In the genomic region with DNA sequence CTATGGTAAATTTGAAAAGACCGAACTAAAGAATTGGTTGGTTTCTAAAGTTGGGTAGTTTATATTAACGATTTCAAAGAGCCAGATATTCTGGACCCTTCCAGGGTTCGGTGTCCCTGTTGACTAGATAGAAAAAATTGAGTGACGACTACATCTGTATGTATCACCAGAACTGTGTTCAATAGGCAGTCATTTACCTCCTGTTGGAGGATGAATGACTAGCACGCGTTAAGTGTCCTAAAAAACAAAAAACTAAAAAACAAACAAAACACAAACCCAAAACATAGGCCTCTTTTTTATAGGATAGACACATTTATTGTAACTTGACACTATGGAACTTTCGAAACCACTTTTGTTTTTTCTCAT, we compare ENCODE assay signal across 8 mouse cellular contexts. TPM values are rescaled to one million over a fixed set of nuclear protein-coding genes. Genes with fewer than 3 reads are reported as not detected.
DNase-seq lines count a peak whose midpoint lies in the region; ATAC-seq lines count a peak whose summit lies in the region.

No protein-coding gene starts in this region.

- no peaks in the 10 kb centered on the region for H3K9me3 ChIP-seq in forebrain, embryonic 12.5 days
- no peaks in the 10 kb centered on the region for H3K9me3 ChIP-seq in liver, embryonic 13.5 days (replicated peaks)

- peak overlapping the region; percentile 87 for H3K9ac ChIP-seq in forebrain, embryonic 12.5 days
- H3K9ac ChIP-seq in liver, embryonic 13.5 days, result peak overlapping the region; percentile 73

- peak; percentile 27; the same call in 1 of the 2 replicates for ATAC-seq in frontal cortex, adult (ENCODE audit: low TSS enrichment)
- 0 out of 2 replicates have a peak, but pooled peaks have one; percentile 20 for ATAC-seq in forebrain, embryonic 12.5 days (ENCODE audit: low FRiP score)
- no peak for ATAC-seq in liver, embryonic 13.5 days (ENCODE audit: low read depth)

- H3K27me3 ChIP-seq in forebrain, embryonic 12.5 days, result peaks cover 3% of the 10 kb centered on the region; the same call in 1 of the 2 replicates
- no peaks in the 10 kb centered on the region for H3K27me3 ChIP-seq in liver, embryonic 13.5 days

- DNase-seq in frontal cortex, postnatal 36 days (ENCODE audit: low spot score in 2 of 2), result no peak
- peak; percentile 50 for DNase-seq in 416B (ENCODE audit: low read depth)
- no peak for DNase-seq in liver, embryonic 13.5 days
- no peak for DNase-seq in left cerebral cortex, adult 11 months (ENCODE audit: low spot score)
- DNase-seq in thymus, postnatal 14 days, result no peak
- DNase-seq in embryo, embryonic 10.5 days (ENCODE audit: low spot score), result no peak

- H3K4me1 ChIP-seq in forebrain, embryonic 12.5 days, result peaks cover 11% of the 10 kb centered on the region
- peaks cover 12% of the 10 kb centered on the region for H3K4me1 ChIP-seq in liver, embryonic 13.5 days (replicated peaks)

- H3K4me3 ChIP-seq in forebrain, embryonic 12.5 days (replicated peaks), result peak overlapping the region; percentile 75
- H3K4me3 ChIP-seq in liver, embryonic 13.5 days (replicated peaks), result peak overlapping the region; percentile 75

- H3K4me2 ChIP-seq in forebrain, embryonic 12.5 days, result peak overlapping the region; percentile 91
- peak overlapping the region; percentile 86 for H3K4me2 ChIP-seq in liver, embryonic 13.5 days

- H3K36me3 ChIP-seq in forebrain, embryonic 12.5 days (replicated peaks), result 0 out of 2 replicates have a peak, but pooled peaks cover 6% of the 10 kb centered on the region
- H3K36me3 ChIP-seq in liver, embryonic 13.5 days, result peaks cover 16% of the 10 kb centered on the region; the same call in 1 of the 2 replicates

- 25% methylated on average over 7 of the region's 7 CpGs for WGBS in forebrain, embryonic 12.5 days
- WGBS in liver, embryonic 13.5 days (ENCODE audit: insufficient replicate concordance), result 19% methylated on average over 7 of the region's 7 CpGs

- 0 out of 2 replicates have a peak overlapping the region, but pooled peaks have one; percentile 26 for H3K27ac ChIP-seq in forebrain, embryonic 12.5 days
- no peak overlapping the region for H3K27ac ChIP-seq in liver, embryonic 13.5 days

RNA-seq across cellular contexts. Expression of gene Zfp850, which starts 0.5 kb away (rescaled TPM):
- polyA plus RNA-seq in forebrain, embryonic 12.5 days (2016; fragmentation: Nextera tagmentation; extraction: Ambion mirVana), result 7.4 and 7.7 TPM in 2 replicates
- polyA plus RNA-seq in liver, embryonic 13.5 days (2015; fragmentation: Nextera tagmentation; extraction: Ambion mirVana), result 2.5 TPM in 2 replicates

RNA-seq across cellular contexts. Expression of gene Zfp780b, which starts 35.5 kb away (rescaled TPM):
- 23.7 and 26.1 TPM in 2 replicates for polyA plus RNA-seq in forebrain, embryonic 12.5 days (2016; fragmentation: Nextera tagmentation; extraction: Ambion mirVana)
- polyA plus RNA-seq in liver, embryonic 13.5 days (2015; fragmentation: Nextera tagmentation; extraction: Ambion mirVana), result 4.9 and 5.1 TPM in 2 replicates

RNA-seq across cellular contexts. Expression of gene Psmc4, which starts 35.5 kb away (rescaled TPM):
- polyA plus RNA-seq in forebrain, embryonic 12.5 days (2016; fragmentation: Nextera tagmentation; extraction: Ambion mirVana), result 374 and 379 TPM in 2 replicates
- polyA plus RNA-seq in liver, embryonic 13.5 days (2015; fragmentation: Nextera tagmentation; extraction: Ambion mirVana), result 191 and 201 TPM in 2 replicates

RNA-seq across cellular contexts. Expression of gene Fcgbp, which starts 56.6 kb away (rescaled TPM):
- polyA plus RNA-seq in forebrain, embryonic 12.5 days (2016; fragmentation: Nextera tagmentation; extraction: Ambion mirVana), result 0.20 and 0.26 TPM in 2 replicates
- 0.05 and 0.10 TPM in 2 replicates for polyA plus RNA-seq in liver, embryonic 13.5 days (2015; fragmentation: Nextera tagmentation; extraction: Ambion mirVana)
